Mouse (Mus musculus) cerebellum, adult (tissue): ENCODE measurements around the gene Gm9125.
"Not testable (repeated sequence)": the region's sequence is repeated elsewhere in the genome, so short reads cannot be mapped to it uniquely, and the experiment has no call there.

ENCODE experiments used
- ATAC-seq: cut with Nextera tagmentation; 2 replicates; pipeline ENCODE4 v1.9.2; 2017; ENCODE audit warnings: mild to moderate bottlenecking, moderate library complexity, mixed read lengths; ENCODE audit not compliant: insufficient number of reproducible peaks, low FRiP score, low TSS enrichment

Gm9125 gene

GRCm38 (mm10) chr3:94054785-94055184, at the start of gene Gm9125:
TSS of gene Gm9125 (minus strand) at chr3:94054885.
- not testable (repeated sequence) for ATAC-seq

- ATAC-seq, result not testable (repeated sequence)
Observed at GRCm38 (mm10) chr3:94072544-94072943, 17.9 kb upstream of the Gm9125 start, which contains the start of gene Gm10697. TSS of gene Gm10697 (minus strand) at chr3:94072644.

- ATAC-seq, result not testable (repeated sequence)
Observed at GRCm38 (mm10) chr3:94049566-94050121, 5.0 kb downstream of the Gm9125 start.

- not testable (repeated sequence) for ATAC-seq
Observed at GRCm38 (mm10) chr3:94038241-94038640, 16.4 kb downstream of the Gm9125 start.

GRCm38 (mm10) chr3:94034400-94034799, 20.3 kb downstream of the Gm9125 start:
- not testable (repeated sequence) for ATAC-seq
